Mouse (Mus musculus) intestine, postnatal 0 days (tissue): ENCODE results near the gene Wdr59. TPM values are rescaled to one million over a fixed set of nuclear protein-coding genes. Genes with fewer than 3 reads are reported as not detected.

Experiments
- ATAC-seq: fragments of 200-750 bp; cut with Nextera tagmentation; 2 replicates; pipeline ENCODE4 v1.8.0; 2017; ENCODE audit warnings: mild to moderate bottlenecking, moderate TSS enrichment, moderate library complexity
- H3K27ac ChIP-seq: fragments of 300-500 bp; sonication (generic); 2 replicates; pipeline ENCODE4 v1.5.1; 2014; ENCODE audit warnings: mild to moderate bottlenecking, low read depth, low read length, moderate library complexity
- H3K27me3 ChIP-seq: fragments of 300-500 bp; sonication (generic); replicated peaks from 2 replicates; pipeline ENCODE4 v1.6.1; 2014; ENCODE audit warnings: low read length, mixed read lengths; ENCODE audit not compliant: control insufficient read depth, insufficient read depth
- H3K36me3 ChIP-seq: fragments of 300-500 bp; sonication (generic); 2 replicates; pipeline ENCODE4 v1.6.1; 2014; ENCODE audit warnings: mild to moderate bottlenecking, moderate library complexity; ENCODE audit not compliant: control insufficient read depth, insufficient read depth
- H3K4me1 ChIP-seq: fragments of 300-500 bp; sonication (generic); replicated peaks from 2 replicates; pipeline ENCODE4 v1.6.1; 2014; ENCODE audit warnings: antibody characterized with exemption, low read length, mixed read lengths; ENCODE audit not compliant: control insufficient read depth, insufficient read depth
- H3K4me2 ChIP-seq: fragments of 300-500 bp; sonication (generic); replicated peaks from 2 replicates; pipeline ENCODE4 v1.6.1; 2014; ENCODE audit warnings: low read depth, mild to moderate bottlenecking, moderate library complexity
- H3K4me3 ChIP-seq: fragments of 300-500 bp; sonication (generic); 2 replicates; pipeline ENCODE4 v1.5.1; 2014; ENCODE audit warnings: low read depth, low read length
- H3K9ac ChIP-seq: fragments of 300-500 bp; sonication (generic); 2 replicates; pipeline ENCODE4 v1.6.1; 2014; ENCODE audit warnings: mild to moderate bottlenecking, low read depth, low read length
- H3K9me3 ChIP-seq: fragments of 300-500 bp; sonication (generic); 2 replicates; pipeline ENCODE4 v1.6.1; 2016; ENCODE audit warnings: mixed run types; ENCODE audit not compliant: control insufficient read depth
- CTCF ChIP-seq: sonication (generic); IDR thresholded peaks from 2 replicates; pipeline ENCODE4 v1.5.1; 2016; ENCODE audit warnings: low read depth, mild to moderate bottlenecking, control low read depth, antibody characterized with exemption, moderate library complexity
- WGBS: fragments of 180-500 bp; shearing (Covaris S2); extraction: QIAGEN DNeasy Blood & Tissue Kit; methylation state at CpG from one replicate; pipeline ENCODE4 v1.1.7; 2014; 5-methylcytosine and 5-hydroxymethylcytosine counted together
- polyA plus RNA-seq: library from polyadenylated mRNA; unstranded; fragments of >200 nt; fragmentation: Nextera tagmentation; extraction: Ambion mirVana; gene quantifications from 2 replicates; pipeline ENCODE4 v1.2.1, GENCODE M21; 2015

Wdr59 gene
- polyA plus RNA-seq, 1 experiment from 2014 or later = 1.3 TPM

DNA sequence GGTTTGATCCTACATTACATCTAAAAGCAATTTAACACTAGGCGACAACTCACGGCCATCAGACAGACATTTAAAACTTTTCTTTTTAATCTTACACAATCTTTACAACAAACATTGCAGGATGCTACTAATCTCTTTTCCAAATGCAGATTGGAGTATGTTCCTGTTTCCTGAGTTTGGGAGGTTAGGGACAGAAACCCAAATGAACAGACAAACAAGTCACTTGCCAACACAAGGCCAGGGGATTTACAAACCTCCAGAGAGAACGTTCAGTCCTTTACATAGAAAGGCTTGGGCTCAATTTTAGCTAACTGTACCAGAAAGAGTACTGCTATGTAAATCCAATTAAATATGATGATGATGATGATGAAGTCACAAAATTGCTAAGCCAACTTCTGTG lies 28.7 kb downstream of the Wdr59 start:
- Histone ChIP-seq H3K4me1 (no peaks in the 10 kb centered on the region), H3K9ac (no peak overlapping the region), H3K27ac (no peak overlapping the region), H3K27me3 (no peaks in the 10 kb centered on the region), H3K4me3 (no peak overlapping the region), H3K36me3 (peaks cover 25% of the 10 kb centered on the region), H3K4me2 (no peak overlapping the region), H3K9me3 (no peaks in the 10 kb centered on the region)
- no peak for TF ChIP-seq CTCF
- 92% methylated on average over 3 of the region's 3 CpGs for WGBS
- ATAC-seq = no peak

DNA sequence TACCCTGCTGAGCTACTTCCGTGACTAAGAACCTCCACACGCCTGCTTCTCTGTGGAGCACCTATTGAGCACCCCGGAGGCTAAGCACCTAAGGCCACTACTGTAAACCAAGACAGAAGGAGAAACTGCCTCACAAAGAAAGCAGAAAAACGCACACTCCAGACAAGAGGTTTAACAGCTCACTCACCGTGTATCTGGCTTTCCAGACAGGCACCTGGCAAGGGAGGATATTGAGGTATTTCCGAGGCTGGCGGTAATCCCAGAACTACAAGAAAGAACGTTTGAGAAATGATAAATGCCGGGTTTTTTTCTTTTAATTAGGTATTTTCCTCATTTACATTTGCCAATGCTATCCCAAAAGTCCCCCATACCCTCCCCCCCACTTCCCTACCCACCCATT lies 29.4 kb downstream of the Wdr59 start:
- no peak for ATAC-seq
- no peaks in the 10 kb centered on the region for H3K9me3 ChIP-seq

GRCm38 (mm10) chr8:111491191-111491590 lies 30.7 kb downstream of the Wdr59 start:
- Histone ChIP-seq H3K4me3 (no peak overlapping the region), H3K4me2 (no peak overlapping the region), H3K4me1 (no peaks in the 10 kb centered on the region), H3K27me3 (no peaks in the 10 kb centered on the region), H3K27ac (no peak overlapping the region), H3K9ac (no peak overlapping the region), H3K36me3 (peaks cover 19% of the 10 kb centered on the region), H3K9me3 (no peaks in the 10 kb centered on the region)
- WGBS = 49% methylated on average over 7 of the region's 7 CpGs
- TF ChIP-seq CTCF = no peak
- ATAC-seq = no peak

More for the DNA sequence above, 29.4 kb downstream of the Wdr59 start:
- WGBS = 89% methylated on average over 9 of the region's 9 CpGs
- H3K27me3 ChIP-seq = no peaks in the 10 kb centered on the region
- H3K4me1 ChIP-seq = no peaks in the 10 kb centered on the region
- no peak overlapping the region for H3K4me2 ChIP-seq
- H3K36me3 ChIP-seq = peaks cover 22% of the 10 kb centered on the region
- H3K9ac ChIP-seq = no peak overlapping the region
- H3K4me3 ChIP-seq = no peak overlapping the region
- TF ChIP-seq CTCF = no peak
- no peak overlapping the region; the same call in 1 of the 2 replicates for H3K27ac ChIP-seq

DNA sequence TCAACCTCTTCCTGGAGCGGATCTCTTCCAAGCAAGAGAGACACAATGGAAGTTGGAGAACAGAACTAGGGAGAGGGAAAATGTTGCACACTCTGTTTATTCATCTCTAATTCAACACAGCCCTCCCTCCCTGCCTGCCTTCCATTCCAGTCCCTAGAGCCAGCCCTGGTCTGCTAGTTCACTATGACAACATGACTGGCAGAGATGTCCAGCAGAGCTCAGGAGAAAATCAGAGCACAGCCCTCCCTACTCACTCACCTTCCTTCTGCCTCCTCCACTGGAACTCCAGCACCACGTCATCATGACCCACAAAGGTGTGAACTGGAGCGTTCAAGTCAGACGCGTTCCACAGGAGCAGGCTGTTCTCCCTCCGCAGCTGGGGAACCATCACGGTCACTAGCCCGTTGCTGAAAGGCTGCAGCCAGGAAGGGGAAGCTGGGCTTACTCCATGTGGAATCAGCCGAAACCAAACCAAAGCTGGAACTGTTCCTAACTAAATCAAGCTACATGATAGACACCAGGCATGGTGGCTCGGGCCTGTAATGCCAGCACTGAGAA lies 31.8 kb downstream of the Wdr59 start:
- no peak overlapping the region for H3K27ac ChIP-seq
- H3K4me2 ChIP-seq = no peak overlapping the region
- WGBS = 92% methylated on average over 10 of the region's 10 CpGs
- peaks cover 24% of the 10 kb centered on the region for H3K36me3 ChIP-seq
- TF ChIP-seq CTCF = no peak
- no peak overlapping the region for H3K4me3 ChIP-seq
- H3K4me1 ChIP-seq = no peaks in the 10 kb centered on the region
- no peak for ATAC-seq
- H3K9me3 ChIP-seq = no peaks in the 10 kb centered on the region
- no peak overlapping the region for H3K9ac ChIP-seq
- no peaks in the 10 kb centered on the region for H3K27me3 ChIP-seq

DNA sequence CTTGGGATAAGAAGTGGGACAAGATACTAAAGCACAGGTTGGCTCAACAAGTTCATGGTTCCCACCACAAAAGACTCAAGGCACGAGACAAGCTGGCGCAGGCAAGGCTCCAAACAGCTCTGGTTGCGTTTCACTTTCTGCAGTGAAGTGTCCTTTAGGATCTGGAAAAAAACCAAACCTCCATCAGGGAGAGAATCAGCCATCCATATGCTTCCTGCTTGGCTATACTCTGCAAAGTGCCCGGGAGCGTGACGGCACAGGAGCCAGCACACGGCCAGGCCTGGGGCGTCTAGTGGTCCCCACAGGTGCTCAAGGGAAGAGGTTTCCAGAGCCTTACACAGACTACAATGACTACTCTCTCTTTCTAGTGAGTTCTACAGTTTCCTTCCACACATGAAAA lies 41.2 kb downstream of the Wdr59 start:
- Histone ChIP-seq H3K4me2 (no peak overlapping the region), H3K36me3 (peaks cover 55% of the 10 kb centered on the region), H3K27me3 (no peaks in the 10 kb centered on the region), H3K9ac (no peak overlapping the region), H3K4me1 (no peaks in the 10 kb centered on the region), H3K9me3 (no peaks in the 10 kb centered on the region), H3K4me3 (no peak overlapping the region), H3K27ac (no peak overlapping the region)
- WGBS = 93% methylated on average over 8 of the region's 8 CpGs
- no peak for ATAC-seq
- no peak for TF ChIP-seq CTCF

- no peak for ATAC-seq
- TF ChIP-seq CTCF = no peak
- H3K27me3 ChIP-seq = no peaks in the 10 kb centered on the region
- no peak overlapping the region for H3K4me2 ChIP-seq
- no peaks in the 10 kb centered on the region for H3K9me3 ChIP-seq
- peaks cover 37% of the 10 kb centered on the region; the same call in 1 of the 2 replicates for H3K36me3 ChIP-seq
- no peak overlapping the region for H3K27ac ChIP-seq
- no peak overlapping the region for H3K4me3 ChIP-seq
- H3K9ac ChIP-seq = no peak overlapping the region
- H3K4me1 ChIP-seq = no peaks in the 10 kb centered on the region
- WGBS = 83% methylated on average over 5 of the region's 5 CpGs
These were observed 44.0 kb downstream of the Wdr59 start for GRCm38 (mm10) chr8:111477761-111478465.
